Mouse (Mus musculus) lung, postnatal 10 days (tissue): Measurements from ENCODE around the gene Bmt2.

ENCODE experiments used
- DNase-seq: peaks from one replicate; pipeline ENCODE4 v3.0.0; 2021

The Bmt2 gene

DNA sequence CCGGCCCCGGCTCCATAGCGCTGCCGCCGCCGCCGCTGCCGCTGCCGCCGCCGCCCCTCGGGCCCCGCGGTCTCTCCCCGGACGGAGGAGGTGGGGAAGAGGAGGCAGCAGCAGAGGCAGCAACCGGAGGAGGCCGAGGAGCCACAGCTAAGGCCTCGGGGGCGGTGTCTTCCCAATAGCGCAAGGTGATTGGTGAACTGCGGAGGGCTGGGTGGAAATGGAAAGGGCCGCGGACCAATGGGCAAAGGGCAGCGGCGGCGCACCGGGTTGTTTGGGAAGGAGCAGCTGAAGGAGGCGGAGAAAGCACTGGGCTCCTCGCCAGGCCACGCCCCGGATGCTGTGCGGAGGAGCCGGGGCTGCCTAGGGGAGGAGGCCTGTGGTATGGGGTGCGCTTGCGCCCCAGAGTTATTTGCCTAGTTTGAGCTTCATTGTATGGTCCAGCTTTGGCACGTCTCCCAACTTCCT, at the start of gene Bmt2:
Gene Bmt2 (minus strand): TSS at position 149 of the 465 bp plus-strand sequence.
- peak; percentile 100 for DNase-seq

DNA sequence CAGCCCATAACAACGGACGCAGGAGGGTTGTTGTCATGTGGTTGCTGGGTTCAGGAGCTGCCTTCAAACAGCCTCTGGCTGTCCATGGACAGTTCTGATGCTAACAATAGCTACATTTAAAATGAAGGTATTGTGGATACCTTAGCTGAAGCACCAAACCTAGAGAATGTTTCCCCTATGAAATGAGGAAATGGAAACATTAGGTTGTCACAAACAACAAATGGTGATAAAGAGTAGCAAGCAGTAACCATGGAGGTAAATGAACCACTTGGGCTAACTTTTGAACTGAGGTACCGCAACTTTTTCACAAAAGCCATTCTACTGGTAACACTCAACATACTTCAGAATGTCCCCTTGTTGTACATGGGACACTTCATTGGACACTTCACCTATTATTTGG, 44.4 kb upstream of the Bmt2 start:
- DNase-seq: no peak

DNA sequence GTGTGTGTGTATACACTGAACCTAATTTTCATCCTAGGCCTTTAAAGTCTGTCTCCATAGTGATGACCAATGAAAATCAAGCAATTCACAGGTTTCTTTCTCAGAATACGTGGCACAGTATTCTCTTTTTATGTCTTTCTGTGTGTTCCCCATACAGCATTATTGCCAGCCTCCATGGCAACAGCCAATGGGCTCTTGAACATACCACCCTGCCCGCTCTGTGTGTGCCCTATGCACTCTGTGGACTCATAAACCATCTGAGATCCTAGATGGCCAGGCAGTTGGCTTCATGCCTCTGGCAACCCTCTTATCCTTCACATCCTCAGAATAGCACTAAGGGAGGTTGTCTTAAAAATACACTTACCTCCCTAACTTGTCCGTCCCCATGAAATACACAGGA, 37.1 kb upstream of the Bmt2 start:
- no peak for DNase-seq

DNA sequence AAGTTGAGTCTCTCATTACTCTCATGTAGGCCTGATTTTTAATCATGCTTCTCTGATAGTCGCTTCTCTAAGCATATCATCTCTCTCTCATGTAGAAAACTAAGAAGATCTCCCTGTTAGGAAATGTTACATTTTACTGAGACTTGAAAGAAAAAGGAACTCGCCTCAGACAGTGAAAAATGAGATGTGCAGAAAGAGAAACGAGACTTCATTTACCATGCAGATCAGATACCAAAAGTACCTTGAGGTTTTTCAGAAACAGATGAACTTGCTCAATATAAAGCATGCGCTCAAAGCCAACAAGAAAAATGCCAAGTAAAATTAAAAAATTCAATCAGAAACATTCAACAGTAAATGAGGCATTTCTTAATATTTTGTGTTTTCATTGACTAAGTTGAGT, 19.1 kb upstream of the Bmt2 start:
- no peak for DNase-seq

DNA sequence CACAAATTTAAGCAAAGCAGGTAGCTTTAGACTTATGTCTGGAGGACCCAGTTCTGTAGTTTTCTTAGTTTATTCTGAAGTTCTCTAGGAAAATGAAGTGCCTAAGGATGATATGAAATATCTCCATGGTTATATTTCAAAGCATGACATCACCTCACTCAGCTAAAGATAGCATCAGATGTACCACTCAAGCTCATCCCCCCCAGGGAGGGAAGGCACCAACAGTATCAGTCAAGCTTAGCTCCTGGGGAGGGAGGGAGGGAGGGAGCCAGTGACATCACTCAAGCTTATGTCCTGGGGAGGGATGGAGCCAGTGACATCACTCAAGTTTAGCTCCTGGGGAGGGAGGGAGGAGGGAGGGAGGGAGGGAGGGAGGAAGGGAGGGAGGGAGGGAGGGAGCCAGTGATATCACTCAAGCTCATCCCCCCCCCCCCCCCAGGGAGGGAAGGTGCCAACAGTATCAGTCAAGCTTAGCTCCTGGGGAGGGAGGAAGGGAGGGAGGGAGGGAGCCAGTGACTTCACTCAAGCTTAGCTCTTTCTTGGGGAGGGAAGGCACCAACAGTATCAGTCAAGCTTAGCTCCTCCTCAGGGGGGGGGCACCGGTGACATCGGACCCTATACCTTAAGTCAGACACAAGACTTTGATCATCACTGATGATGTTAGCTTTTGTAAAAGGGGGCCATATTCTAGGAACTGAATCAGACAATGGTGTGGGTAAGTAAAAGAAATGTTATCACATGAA, 17.5 kb upstream of the Bmt2 start:
- DNase-seq: no peak

DNA sequence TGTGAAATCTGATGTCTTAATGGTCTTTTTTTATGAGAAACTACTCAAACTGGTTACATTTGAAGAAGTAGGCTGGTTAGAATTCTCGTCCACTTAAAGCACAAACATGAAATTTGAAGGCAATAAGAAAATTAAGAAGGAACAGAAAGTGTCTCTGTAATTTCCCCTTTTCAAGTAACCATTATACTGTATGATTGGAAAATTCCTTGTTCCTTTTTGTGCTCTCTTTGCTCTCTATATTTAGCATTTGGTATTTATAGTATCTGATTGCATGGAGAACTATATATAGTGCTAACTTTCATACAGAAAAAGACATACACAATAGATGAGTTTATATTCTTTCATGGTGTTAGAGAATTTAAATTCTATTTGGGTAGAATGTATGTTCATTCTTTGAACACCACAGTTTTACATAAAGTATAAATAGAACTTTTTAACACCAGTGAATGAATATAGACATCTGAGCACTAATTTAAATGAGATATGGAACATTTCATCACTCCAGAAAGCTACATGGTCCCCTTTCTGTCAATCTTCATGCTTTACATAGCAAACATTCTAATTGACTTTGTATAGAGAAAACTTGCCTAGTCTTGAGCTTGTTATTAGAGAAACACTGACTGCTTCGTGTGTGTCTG, 14.0 kb upstream of the Bmt2 start:
- no peak for DNase-seq

DNA sequence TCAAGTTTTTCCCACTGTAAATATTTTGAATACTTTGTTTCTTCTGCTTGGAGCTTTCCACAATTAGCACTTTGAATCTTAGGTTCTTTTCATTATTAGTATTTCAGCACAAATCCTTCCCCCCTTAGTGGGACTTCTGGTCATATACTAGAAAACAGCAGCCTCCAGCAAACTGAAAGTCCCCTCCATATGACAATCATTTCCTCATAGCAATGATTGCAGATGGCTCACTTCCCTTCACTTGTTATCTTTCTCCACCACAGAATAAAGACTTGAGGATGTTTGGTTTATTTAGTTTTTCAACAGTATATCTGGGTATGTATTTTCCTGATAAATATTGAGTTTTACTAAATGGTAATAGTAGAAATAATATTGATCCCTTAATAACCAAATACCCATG, 12.6 kb upstream of the Bmt2 start:
- no peak for DNase-seq

DNA sequence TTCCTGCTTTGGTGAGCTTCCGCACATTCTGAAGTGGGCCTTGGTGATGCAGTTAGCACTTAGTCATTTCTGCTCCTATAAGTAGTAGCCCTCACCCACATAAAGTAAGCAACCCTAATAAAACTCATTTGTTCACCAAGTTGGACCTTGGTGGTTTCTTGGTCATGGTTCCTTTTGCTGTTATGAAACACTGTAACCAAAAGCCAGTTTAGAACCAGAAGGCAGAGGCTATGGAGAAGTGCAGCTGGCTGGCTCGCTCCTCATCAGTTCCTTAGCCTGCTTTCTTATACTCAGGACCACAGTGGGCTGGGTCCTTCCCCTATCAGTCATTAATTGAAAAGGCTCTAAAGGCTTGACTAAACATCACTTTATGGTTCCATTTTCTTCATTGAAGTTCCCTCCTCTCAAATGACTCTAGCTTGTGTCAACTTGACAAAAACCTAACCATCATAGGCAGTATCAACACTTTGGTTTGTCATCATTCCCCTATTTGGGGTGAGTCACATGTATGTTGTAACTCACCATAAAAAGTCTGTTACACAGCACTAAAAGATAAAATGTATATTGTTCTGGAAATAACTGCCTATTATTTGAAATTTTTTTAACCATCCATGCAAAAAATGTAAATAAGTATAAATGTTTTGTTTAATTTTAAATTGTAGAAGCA, 6.3 kb upstream of the Bmt2 start:
- no peak for DNase-seq

DNA sequence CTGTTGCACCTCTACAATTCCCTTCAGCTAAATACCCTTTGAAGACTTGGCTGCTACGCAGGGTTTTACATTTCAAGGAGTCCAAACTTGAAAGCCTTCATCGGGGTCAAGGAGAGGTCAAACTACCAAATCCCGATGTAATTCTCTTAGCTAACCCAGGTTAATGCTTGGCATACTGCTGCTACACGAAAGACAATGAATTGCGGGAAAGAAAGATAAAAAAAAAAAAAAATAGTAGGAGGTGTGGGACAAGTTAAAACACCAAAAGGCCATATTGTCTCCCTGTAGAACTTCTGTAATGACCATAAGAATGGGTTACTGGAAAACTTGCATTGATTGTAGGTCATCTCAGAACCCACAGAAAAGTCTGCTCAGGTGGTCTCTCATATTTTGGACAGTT, 583 bp upstream of the Bmt2 start:
- no peak for DNase-seq

DNA sequence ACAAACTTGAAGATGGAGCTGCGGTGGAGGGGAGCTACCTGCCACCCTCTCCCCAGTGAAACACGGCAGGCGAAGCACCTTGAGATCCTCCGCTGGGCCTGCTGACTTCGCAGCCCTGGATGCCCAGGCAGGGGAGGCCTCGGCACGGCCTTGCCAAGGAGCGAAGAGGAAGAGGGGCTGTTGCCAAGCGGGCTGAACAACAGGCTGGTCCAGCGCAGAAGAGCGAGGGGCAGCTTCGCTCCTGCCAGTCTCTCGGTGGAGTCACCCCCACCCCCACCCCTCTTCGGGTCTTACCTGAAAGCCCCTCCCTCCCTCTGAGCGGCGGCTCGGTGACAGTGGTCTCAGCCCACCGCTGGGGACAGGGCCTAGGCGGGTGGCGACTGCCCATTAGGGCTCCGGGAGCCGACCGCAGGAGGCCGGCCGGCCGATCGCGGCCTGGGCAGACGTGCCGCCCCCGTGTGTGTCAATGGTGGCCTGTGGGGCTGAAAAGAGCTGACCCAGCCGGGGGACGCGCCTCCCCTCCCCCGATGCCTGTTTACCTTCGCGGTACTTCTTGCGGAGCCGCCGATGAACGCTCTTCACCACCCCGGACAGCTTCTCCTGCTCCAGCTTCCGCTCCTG, 515 bp downstream of the Bmt2 start:
- DNase-seq: no peak

DNA sequence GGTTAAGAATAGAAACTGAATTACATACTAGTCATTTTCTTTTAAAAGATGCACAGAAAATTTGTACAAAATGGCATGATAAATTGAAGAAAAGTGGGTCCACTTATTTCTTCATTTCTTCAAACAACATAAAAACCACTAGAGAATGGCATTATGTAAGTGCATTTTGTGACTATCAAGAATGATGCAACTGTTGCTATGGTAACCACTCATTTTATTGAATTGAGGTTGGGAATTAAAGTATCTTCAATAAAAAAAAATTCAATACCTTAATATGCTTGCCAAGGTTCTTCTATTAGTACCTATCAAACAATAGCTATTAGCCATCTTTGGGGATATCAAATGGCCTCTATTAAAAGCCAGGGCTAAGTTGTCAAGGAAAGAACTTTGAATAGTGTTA, 1.6 kb downstream of the Bmt2 start:
- DNase-seq: no peak

DNA sequence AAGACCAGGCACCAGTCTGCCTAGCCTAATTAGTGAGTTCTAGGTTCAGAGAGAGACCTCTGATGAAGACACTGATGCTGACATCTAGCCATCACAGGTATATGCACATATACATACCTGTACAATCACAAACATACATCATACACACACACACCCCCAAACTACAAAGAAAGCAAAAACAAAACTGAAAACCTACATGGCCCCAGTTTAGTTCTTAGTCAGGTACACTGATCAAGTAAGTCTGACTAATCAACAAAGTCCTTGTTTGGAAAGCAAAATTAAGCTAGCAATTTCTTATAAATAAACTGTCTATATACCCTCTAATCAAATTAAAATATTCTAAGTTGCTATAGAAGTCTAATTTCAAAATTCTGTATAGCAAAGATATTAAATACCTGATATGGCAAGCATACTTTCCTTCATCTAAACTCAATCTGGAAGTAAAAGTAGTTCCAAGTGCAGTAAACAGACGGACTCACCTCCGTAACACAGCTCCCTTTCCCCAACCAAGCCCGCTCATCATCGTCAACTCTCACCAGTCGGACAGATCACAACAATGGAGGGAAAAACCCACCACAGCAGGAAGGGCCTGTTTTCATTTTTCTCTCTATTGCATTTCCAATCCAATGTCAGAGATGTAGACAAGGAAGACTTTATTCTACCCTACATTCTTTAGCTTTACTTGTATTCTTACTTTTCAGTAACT, 3.0 kb downstream of the Bmt2 start:
- no peak for DNase-seq

DNA sequence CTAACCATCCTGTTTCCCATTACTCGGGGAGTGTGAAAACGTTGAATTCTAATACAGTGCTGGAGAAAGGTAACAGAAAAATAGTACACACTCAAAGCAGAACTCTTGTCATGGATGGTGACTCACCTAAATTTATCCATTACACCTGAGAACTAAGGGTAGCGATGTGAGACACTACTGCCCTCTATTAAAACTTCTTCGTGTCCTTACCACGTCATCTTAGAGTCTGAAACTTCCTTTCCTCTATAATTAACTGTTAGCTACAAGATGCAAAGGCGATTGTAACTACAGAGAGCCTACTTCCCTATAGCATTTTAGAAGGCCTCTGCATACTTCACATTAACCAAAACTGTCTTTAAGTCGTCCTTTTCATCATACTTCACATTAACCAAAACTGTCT, 12.1 kb downstream of the Bmt2 start:
- no peak for DNase-seq

DNA sequence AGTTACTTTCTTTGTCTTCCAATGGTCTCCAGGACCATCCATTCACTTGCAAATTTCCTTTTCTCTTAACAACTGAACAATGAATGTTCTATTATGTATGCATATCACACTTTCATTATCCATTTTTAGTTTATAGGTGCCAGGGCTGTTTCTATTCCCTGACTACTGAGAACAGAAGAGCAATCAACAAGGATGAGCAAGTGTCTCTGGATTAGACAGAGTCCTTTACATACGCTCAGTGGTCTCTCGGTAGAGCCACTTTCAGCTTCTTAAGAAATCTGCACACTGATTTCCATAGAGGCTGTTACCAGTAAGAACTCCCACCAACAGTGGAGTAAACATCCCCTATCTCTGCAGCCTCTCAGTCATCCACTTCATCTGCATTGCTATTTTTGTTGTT, 19.8 kb downstream of the Bmt2 start:
- DNase-seq: no peak

DNA sequence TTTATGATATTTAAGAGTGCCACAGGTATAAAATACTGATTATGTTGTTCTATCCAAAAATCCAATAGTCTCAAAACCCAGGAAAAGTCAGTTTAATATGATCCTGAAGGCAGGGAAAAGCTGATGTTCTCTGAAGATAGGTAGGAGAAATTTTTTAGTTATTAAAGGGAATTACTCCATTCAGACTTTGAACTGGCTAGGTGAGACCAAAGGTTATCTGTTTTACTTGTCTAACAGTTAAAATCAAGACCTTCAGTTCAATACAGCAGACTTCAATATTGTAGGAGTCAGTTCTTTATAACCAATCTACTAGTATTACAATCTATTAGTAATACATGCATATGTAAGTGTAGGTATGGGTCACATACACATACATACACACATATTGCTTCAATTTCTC, 23.7 kb downstream of the Bmt2 start:
- DNase-seq: no peak

DNA sequence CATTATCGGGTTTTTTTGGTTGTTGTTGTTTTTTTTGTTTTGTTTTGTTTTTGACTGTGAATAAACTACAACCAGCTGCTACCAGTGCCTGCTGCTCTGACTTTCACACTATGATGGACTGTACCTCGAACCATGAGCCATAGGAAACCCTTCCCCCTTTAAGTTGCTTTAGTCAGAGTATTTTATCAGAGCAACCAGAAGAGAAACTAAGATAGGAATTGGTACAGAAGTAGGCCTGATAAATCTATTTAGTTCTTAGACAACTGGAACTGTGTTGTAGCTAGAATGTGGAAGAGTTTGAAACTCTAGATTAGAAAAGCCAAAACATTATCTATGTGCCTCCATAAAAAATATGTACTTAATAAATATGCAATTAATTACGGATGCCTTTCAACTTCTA, 25.5 kb downstream of the Bmt2 start:
- DNase-seq: no peak

DNA sequence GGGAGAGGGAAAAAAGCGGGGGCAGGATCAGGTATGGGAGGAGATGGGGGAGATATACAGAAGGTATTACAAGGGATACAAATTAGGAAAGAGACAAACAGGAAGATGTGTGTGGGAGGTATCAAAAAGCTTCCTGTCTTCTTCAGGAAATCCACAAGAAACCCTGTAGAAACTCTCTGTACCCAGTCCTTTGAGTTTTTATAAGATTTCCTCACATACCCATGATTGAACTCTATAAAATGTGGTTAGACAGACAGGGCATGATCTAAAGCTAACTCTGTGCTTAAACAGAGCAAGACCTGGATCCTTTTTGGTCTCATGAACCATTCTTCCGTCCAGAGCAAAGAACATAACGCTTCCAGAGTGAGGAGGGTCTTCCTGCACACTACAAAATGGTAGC, 26.9 kb downstream of the Bmt2 start:
- no peak for DNase-seq

DNA sequence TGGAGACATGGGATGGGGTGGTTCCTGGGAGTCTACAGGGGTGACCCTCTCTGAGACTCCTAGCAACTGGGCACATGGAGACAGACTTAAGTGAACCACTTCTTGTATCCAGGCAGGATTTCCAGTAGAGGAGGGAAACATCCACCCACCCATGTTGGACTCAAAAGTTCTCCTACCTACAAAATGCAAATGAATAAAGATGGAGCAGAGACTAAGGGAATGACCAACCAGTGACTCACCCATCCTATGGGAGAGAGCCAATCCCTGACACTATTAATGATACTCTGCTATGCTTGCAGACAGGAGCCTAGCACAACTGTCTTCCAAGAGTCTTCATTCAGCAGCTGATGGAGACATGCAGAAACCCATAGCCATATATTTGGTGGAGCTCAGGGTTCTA, 29.5 kb downstream of the Bmt2 start:
- DNase-seq: no peak

DNA sequence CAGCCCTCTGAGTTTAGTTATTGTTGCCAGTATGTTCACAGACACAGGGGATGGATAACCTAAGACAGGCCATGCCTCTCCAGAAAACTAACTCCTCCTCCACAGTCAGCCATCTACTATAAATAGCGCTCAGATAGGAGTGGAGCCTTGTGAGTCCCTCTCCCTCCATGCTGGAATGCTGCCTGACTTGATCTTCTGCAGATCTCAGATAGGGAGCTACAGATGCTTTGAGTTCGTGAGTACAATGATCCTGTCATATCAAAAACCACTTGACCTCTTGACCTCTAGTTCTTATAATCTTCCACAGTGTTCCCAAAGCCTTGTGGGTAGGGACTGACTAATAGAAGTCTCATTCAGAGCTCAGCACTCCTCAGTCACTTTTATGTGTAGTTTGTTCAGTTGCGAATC, 41.2 kb downstream of the Bmt2 start:
- DNase-seq: no peak

DNA sequence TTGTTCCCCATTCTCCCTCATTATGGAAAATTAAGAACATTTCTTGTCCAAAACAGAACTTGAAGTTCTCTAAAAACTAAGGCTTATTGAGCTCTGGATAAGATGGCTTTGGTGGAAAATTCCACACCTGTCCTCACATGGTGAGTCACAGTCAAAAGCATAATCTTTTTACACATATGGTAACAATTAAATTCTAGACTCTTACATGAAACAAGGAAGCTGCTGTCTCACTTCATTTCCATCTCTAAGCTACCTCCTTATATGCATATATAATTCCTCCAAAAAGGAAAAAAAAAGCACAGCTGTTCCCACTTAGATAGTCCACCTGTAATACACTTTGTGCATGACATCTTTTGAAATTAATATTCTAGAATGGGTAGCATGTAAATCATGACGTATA, 45.2 kb downstream of the Bmt2 start:
- DNase-seq: no peak

DNA sequence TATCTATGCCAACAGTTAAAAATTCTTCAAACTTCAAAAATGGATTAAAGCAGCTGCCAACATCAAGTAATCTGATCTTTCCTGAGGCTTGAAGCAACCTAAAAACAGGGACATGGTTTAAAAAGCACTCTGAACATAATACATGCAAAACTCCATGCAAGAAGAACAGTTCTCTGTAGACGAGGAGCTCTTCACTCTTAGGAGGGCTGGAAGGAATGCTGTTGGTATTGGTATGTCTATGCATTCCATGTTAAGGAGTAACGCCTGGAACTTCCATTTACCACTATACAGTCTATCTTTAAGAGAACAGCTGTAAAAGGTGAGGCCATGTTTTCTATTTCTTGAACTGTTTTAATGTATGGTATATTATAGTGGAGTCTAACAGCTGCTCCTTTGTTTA, 47.2 kb downstream of the Bmt2 start:
- no peak for DNase-seq

DNA sequence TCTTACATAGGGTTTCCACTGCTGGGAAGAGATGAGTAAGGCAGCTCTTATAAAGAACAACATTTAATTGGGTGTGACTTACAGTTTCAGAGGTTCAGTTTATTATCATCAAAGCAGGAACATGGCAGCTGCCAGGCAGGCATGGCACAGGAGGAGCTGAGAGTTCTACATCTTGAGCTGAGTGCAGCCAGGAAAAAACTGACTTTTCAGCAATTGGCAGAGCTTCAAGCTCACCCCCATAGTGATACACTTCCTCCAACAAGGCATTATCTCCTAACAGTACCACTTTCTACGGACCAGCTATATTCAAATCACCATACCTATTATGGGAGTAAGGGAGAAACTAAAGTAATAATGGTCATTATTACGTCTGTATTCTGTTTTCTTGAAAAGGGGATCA, 58.1 kb downstream of the Bmt2 start:
- DNase-seq: no peak

DNA sequence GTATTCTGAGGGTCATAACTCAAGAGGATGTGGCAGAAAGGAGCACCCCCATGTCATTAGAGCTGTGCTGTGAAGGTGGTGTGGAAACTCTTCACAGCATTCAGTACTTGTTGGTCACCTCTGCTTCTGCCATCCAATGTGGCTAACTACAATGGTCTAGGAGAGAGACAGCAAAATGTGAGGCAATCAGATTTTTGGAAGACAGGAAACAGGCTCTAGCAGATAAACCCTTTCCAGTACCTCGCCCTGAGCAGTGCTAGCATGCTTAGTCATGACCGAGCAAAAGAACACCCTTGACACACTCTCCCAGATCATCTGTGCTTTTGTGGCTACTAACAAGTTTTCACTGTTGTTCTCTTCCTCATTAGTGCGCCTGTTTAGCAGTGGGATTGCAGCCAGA, 60.7 kb downstream of the Bmt2 start:
- no peak for DNase-seq
